Mouse (Mus musculus): ENCODE measurements around the gene Gm11172. TPM values are rescaled to one million over a fixed set of nuclear protein-coding genes. Genes with fewer than 3 reads are reported as not detected.
A peak's percentile ranks its signal among the peaks of the same experiment; 100 is the strongest.
"Not testable (repeated sequence)": the region's sequence is repeated elsewhere in the genome, so short reads cannot be mapped to it uniquely, and the experiment has no call there.

Gene Gm11172
- total RNA-seq, 2 experiments from 2014 or later: not detected

GRCm38 (mm10) chr16:10784793-10785370, 27.8 kb upstream of the Gm11172 start:
- intact Hi-C loops (cut with DNase I): loop anchor here (1.0 to 5.0 kb wide), 4 partner anchors 62 to 214 kb away; no protein-coding TSS in a partner anchor
- DNase-seq: peak; percentile 95 to 98

GRCm38 (mm10) chr16:10785371-10786231, 27.1 kb upstream of the Gm11172 start, which contains the start of gene Socs1:
Gene Socs1 (minus strand): TSS chr16:10785536.
- intact Hi-C loops (cut with DNase I): loop anchor here (1.0 to 5.0 kb wide), 5 partner anchors 62 to 215 kb away; no protein-coding TSS in a partner anchor
- peak; percentile 87 to 88 for DNase-seq

GRCm38 (mm10) chr16:10786288-10786687, 26.4 kb upstream of the Gm11172 start:
- DNase-seq: peak; percentile 78 to 86
- intact Hi-C loops (cut with DNase I): loop anchor here (1.0 to 5.0 kb wide), 3 partner anchors 61 to 146 kb away; no protein-coding TSS in a partner anchor

- DNase-seq: peak in 1 of 2 experiments; percentile 29
- intact Hi-C loops (cut with DNase I): loop anchor here (1.0 to 5.0 kb wide), 3 partner anchors 60 to 147 kb away; no protein-coding TSS in a partner anchor
These were observed 25.8 kb upstream of the Gm11172 start for GRCm38 (mm10) chr16:10786782-10787547.

DNA sequence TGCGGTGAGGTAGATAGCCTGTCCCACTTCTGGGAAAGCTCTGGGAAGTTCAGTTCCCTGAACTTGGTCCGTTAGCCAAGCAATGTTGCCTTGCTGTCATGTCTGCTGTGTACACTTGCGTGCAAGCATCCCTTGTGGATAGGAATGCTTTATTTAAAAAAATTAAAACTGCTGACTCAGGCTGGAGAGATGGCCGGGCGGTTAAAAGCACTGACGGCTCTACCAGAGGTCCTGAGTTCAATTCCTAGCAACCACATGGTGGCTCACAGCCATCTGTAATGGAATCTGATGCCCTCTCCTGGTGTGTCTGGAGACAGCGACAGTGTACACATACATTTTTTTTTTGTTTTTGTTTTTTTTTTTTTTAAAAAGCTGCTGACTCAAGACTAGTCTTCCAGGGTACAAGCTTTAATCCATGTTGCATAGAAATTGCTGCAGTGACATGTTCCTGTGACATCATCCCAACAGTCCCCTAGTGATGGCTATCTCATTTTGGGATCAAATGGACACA, 25.1 kb upstream of the Gm11172 start:
- intact Hi-C loops (cut with DNase I): loop anchor here (5.0 kb wide), 2 partner anchors 60 to 80 kb away; no protein-coding TSS in a partner anchor

GRCm38 (mm10) chr16:10788271-10788670, 24.4 kb upstream of the Gm11172 start, which contains the start of gene Tnp2:
Gene Tnp2 (minus strand): TSS chr16:10788660.
- no peak for DNase-seq
- intact Hi-C loops (cut with DNase I): loop anchor here (5.0 kb wide), 2 partner anchors 59 to 79 kb away; no protein-coding TSS in a partner anchor

More for the DNA sequence above, 25.1 kb upstream of the Gm11172 start:
- DNase-seq: no peak

DNA sequence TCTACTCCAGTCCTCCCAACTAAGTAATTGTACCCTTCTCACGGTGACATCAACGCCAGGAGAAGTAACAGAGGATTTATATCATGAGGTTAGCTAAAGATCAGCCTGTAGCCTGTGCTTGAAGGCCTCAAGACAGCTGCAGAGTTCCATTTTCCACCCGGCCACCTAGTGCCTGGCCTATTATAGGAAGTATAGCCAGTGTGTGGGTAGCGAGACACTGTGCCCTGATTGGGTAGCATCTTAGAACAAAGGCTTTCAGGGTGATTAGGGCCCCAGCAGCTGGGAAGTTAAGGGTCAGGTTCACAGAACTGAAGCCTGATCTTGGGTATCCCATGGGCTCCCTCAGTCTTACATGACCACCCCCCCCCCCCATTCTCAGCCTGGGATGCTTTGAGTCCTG, 23.8 kb upstream of the Gm11172 start:
- intact Hi-C loops (cut with DNase I): loop anchor here (5.0 kb wide), 2 partner anchors 58 to 78 kb away; no protein-coding TSS in a partner anchor

GRCm38 (mm10) chr16:10790702-10791101, 22.0 kb upstream of the Gm11172 start, which contains the start of gene Prm3:
Gene Prm3 (minus strand): TSS chr16:10790914.
- intact Hi-C loops (cut with DNase I): no loop called here

More for the DNA sequence above, 23.8 kb upstream of the Gm11172 start:
- DNase-seq: no peak

DNA sequence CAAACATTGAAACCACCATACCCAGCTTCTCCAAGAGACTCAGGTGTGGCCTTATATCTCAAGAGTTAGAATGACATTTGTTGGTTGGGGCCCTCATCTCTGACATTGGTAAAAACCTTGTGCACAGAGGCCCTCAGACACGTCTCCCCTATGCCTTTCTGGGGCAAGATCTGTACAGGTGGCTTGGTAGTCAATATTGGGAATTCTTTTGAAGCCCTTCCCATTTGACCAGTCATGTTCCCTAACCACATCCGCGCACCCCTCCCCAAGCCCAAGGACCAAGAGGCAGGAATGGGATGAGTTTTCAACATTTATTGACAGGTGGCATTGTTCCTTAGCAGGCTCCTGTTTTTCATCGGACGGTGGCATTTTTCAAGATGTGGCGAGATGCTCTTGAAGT, 16.7 kb upstream of the Gm11172 start, which contains the start of gene Prm2:
Prm2 (minus strand) TSS at position 101 of the 400 bp plus-strand sequence.
- intact Hi-C loops (cut with DNase I): no loop called here
- DNase-seq: no peak

More at GRCm38 (mm10) chr16:10790702-10791101, 22.0 kb upstream of the Gm11172 start, which contains the start of gene Prm3:
- no peak for DNase-seq

GRCm38 (mm10) chr16:10802420-10802819, 10.3 kb upstream of the Gm11172 start:
- intact Hi-C loops (cut with DNase I): not testable (repeated sequence)

GRCm38 (mm10) chr16:10805789-10806527, 6.8 kb upstream of the Gm11172 start, which contains the start of gene Prm1:
Gene Prm1 (minus strand): TSS chr16:10805839.
- intact Hi-C loops (cut with DNase I): no loop called here

More at GRCm38 (mm10) chr16:10802420-10802819, 10.3 kb upstream of the Gm11172 start:
- DNase-seq: not testable (repeated sequence)

GRCm38 (mm10) chr16:10810376-10810775, 2.3 kb upstream of the Gm11172 start:
- DNase-seq: no peak
- intact Hi-C loops (cut with DNase I): no loop called here

More at GRCm38 (mm10) chr16:10805789-10806527, 6.8 kb upstream of the Gm11172 start, which contains the start of gene Prm1:
- no peak for DNase-seq

DNA sequence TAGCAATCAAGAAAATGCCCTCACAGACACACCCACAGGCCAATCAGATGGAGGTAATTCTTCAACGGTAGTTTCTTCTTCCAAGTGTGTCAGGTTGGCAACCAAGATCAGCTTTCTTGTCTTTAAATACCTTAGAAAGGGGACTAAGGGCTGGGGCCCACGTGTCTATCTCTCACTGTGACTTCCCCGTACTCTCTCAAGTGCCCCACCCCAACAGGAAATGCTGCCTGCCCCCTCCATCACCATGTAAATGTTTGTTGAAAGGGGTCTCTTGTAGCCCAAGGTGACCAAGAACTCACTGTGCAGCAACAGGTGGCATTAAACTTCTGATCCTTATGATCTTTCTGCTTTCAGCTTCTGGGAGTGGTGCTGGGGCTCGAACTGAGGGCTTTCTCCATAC, 1.0 kb downstream of the Gm11172 start:
- intact Hi-C loops (cut with DNase I): no loop called here
- DNase-seq: no peak

GRCm38 (mm10) chr16:10814864-10815263, 2.1 kb downstream of the Gm11172 start:
- no peak for DNase-seq
- intact Hi-C loops (cut with DNase I): no loop called here

DNA sequence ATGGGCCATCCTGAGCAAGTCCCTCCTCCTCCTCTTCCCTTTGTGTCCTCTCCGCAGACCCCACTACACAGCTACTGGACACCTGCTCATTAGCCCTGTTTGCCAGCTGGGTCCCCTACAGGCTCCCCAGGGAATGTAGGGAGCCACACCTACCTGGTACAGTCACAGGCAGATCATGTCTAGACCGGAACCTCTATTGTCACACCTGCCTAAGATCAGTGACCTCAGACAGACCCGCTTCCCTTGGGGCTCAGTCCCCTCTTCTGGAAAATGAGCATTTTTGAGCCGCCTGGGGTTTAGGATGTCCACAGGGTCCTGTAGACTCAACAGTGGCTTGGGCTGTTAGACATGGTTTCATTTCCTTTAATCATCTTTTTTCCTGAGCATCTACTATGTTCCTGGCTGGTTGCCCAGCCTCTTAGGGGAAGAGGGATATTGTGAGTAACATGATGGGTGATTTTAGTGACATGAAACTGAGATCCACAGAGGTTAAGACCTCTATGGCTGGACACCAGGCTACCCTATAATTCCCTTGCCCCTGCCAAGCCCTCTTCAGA, 5.9 kb downstream of the Gm11172 start:
- intact Hi-C loops (cut with DNase I): no loop called here

DNA sequence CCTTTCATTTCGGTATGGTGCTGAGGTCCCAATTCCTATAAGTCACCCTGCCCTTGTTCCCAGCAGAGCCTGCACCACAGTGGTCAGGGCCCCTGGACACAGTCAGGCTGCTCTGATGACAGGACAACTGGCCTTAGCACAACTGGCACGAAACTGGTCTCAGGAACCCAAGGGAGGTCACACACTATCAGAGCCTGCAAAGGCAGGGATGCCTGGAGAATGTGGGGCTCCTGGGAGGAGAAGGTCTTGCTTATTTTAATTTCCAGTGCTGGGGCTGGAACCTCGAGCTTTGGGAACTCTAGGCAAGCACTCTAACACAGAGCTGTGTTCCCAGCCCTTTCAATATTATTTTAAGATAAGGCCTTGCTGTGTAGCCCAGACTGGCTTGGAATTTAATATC, 7.3 kb downstream of the Gm11172 start:
- DNase-seq: peak in 1 of 2 experiments; percentile 42
- intact Hi-C loops (cut with DNase I): no loop called here

More for the DNA sequence above, 5.9 kb downstream of the Gm11172 start:
- DNase-seq: no peak

- intact Hi-C loops (cut with DNase I): no loop called here
These were observed 8.7 kb downstream of the Gm11172 start for GRCm38 (mm10) chr16:10821387-10821786.

GRCm38 (mm10) chr16:10824536-10824935, 11.8 kb downstream of the Gm11172 start:
- intact Hi-C loops (cut with DNase I): no loop called here
- DNase-seq: no peak

More at GRCm38 (mm10) chr16:10821387-10821786, 8.7 kb downstream of the Gm11172 start:
- DNase-seq: no peak
